Mouse (Mus musculus) thymus, adult 18-20 months (tissue): ENCODE results near the gene Vmn2r76.
"Not testable (repeated sequence)": the region's sequence is repeated elsewhere in the genome, so short reads cannot be mapped to it uniquely, and the experiment has no call there.

Source experiments
- DNase-seq, 2 experiments: peaks; one replicate each; pipeline ENCODE4 v3.0.0; 2022; ENCODE audit warnings: mixed read lengths in 2 of 2

Gene Vmn2r76

GRCm38 (mm10) chr7:86246208-86246607 lies at the start of gene Vmn2r76:
TSS of gene Vmn2r76 (minus strand) at chr7:86246308.
- no peak for DNase-seq

DNA sequence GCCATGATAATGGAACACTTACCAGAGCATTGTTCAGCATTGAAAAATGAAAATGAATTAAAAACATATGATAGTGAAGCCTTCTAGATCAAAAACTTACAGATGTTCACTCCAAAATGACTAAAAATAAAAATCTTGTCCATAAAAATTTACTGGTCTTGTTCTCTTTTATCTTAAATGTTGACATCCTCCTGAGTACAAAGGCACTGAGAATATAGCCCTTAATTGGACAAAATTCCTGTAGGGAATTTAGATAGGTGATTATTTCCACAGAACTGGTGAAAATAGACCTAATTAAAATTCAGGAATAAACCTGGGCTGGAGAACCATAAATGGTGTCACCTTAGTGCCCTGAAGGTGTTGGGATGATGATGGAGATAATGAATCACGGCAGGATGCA lies 31.0 kb upstream of the Vmn2r76 start, which contains the start of gene Olfr310:
Gene Olfr310 (minus strand): TSS at position 101 of the 400 bp plus-strand sequence.
- DNase-seq = no peak

- DNase-seq = no peak
Observed at GRCm38 (mm10) chr7:86211345-86211744, 34.8 kb downstream of the Vmn2r76 start.

GRCm38 (mm10) chr7:86171678-86172077 lies 74.4 kb downstream of the Vmn2r76 start, which contains the start of gene Vmn2r75:
TSS of gene Vmn2r75 (minus strand) at chr7:86171778.
- DNase-seq = not testable (repeated sequence)
